Mouse (Mus musculus): Measurements from ENCODE around the gene Fam78a. TPM values are rescaled to one million over a fixed set of nuclear protein-coding genes. Genes with fewer than 3 reads are reported as not detected.

Fam78a gene
- 30.4 TPM for polyA plus RNA-seq (2014; fragmentation: Illumina TruSeq; extraction: RNeasy Lipid Tissue Mini Kit (QIAGEN cat#74804); ENCODE audit: low read depth, low replicate concordance)

DNA sequence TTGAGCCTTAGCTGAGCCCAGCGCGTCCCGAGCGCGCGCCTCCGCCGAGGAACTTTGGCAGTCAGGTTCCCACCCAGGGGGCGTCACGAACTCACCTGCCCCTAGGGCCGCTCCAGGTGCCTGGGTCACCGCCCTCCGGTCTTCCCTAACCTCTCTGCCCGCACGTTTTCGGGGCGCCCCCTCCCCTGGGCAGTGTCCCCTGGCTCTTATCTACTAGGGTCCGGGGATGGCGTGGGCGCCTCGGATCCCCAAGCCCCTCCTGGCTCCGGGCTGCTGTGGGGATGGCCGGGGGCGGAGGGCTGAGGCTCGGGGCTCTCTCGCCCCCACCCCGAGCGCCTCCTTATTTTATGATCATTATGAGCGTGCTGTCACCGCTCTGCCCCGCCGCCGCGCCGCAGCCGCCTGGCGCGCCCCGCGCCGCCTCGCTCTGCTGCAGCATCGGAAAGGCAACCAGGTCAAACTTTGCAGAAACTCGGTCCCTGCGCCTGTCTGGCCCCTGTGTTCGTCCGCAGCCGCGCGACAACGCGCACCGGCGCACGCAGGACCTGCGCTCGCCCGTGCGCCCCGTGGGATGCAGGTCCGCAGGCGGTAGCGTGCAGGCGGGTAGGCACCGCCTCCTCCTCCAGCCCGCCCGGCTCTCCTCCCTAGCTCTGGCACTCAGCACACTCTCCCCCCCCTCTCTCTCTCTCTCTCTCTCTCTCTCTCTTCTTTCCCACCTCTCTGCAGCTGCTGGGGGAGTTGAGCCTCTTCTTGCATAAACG, at the start of gene Fam78a:
TSS of gene Fam78a (minus strand) at position 747 of the 761 bp plus-strand sequence.

DNA sequence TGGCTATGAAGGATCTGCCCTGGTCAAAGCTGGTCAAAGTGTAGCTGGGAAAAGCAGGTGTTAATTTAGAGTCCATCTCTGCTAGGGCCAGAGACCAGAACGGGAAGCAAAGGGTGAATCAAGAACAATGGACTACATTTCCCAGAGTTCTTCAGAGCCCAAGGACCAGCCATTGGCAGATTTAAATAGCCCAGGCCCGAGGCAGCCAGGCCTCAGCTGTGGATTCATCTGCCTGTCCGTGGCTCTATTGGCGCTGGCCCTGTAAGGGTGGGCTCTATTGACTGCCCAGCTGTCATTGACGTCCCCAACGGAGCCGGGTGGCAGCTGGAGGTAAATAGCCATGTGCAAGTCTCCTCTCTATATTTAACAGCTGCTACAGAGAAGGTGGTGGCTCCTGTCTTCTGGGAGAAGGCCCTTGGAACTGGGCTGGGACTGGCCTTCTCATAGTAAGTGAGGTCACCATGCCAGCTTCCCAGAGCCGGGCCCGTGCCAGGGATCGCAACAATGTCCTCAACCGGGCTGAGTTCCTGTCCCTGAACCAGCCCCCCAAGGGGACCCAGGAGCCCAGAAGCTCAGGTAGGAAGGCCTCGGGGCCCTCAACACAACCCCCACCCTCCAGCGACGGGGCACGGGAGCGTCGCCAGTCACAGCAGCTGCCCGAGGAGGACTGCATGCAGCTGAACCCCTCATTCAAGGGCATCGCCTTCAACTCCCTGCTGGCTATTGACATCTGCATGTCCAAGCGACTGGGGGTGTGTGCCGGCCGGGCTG, 10.9 kb upstream of the Fam78a start, which contains the start of gene Plpp7:
TSS of gene Plpp7 (plus strand) at position 178 of the 771 bp plus-strand sequence.

Other genes starting within 250 kb of the Fam78a start
- not detected for gene Fibcd1, start 238.9 kb downstream of the Fam78a start, polyA plus RNA-seq (2014; fragmentation: Illumina TruSeq; extraction: RNeasy Lipid Tissue Mini Kit (QIAGEN cat#74804); ENCODE audit: low read depth, low replicate concordance)
- 1.1 TPM for gene Lamc3, start 197.6 kb downstream of the Fam78a start, polyA plus RNA-seq (2014; fragmentation: Illumina TruSeq; extraction: RNeasy Lipid Tissue Mini Kit (QIAGEN cat#74804); ENCODE audit: low read depth, low replicate concordance)
- 1.7 TPM for gene Aif1l, start 134.7 kb downstream of the Fam78a start, polyA plus RNA-seq (2014; fragmentation: Illumina TruSeq; extraction: RNeasy Lipid Tissue Mini Kit (QIAGEN cat#74804); ENCODE audit: low read depth, low replicate concordance)
- gene Nup214, start 110.4 kb downstream of the Fam78a start, polyA plus RNA-seq (2014; fragmentation: Illumina TruSeq; extraction: RNeasy Lipid Tissue Mini Kit (QIAGEN cat#74804); ENCODE audit: low read depth, low replicate concordance) = 87.2 TPM
- 0.38 TPM for gene Plpp7, start 10.7 kb upstream of the Fam78a start, polyA plus RNA-seq (2014; fragmentation: Illumina TruSeq; extraction: RNeasy Lipid Tissue Mini Kit (QIAGEN cat#74804); ENCODE audit: low read depth, low replicate concordance)
- 2.2 TPM for gene Prrc2b, start 66.2 kb upstream of the Fam78a start, polyA plus RNA-seq (2014; fragmentation: Illumina TruSeq; extraction: RNeasy Lipid Tissue Mini Kit (QIAGEN cat#74804); ENCODE audit: low read depth, low replicate concordance)
- 61.5 TPM for gene Pomt1, start 151.7 kb upstream of the Fam78a start, polyA plus RNA-seq (2014; fragmentation: Illumina TruSeq; extraction: RNeasy Lipid Tissue Mini Kit (QIAGEN cat#74804); ENCODE audit: low read depth, low replicate concordance)
- gene Uck1, start 175.3 kb upstream of the Fam78a start, polyA plus RNA-seq (2014; fragmentation: Illumina TruSeq; extraction: RNeasy Lipid Tissue Mini Kit (QIAGEN cat#74804); ENCODE audit: low read depth, low replicate concordance) = 2.6 TPM
- gene Golga2, start 202.5 kb upstream of the Fam78a start, polyA plus RNA-seq (2014; fragmentation: Illumina TruSeq; extraction: RNeasy Lipid Tissue Mini Kit (QIAGEN cat#74804); ENCODE audit: low read depth, low replicate concordance) = 19.5 TPM
- gene Swi5, start 203.2 kb upstream of the Fam78a start, polyA plus RNA-seq (2014; fragmentation: Illumina TruSeq; extraction: RNeasy Lipid Tissue Mini Kit (QIAGEN cat#74804); ENCODE audit: low read depth, low replicate concordance) = 488 TPM

Measured in testis, adult 10 weeks (tissue).